Mouse (Mus musculus): ENCODE results near the gene Sparcl1.

The Sparcl1 gene

DNA sequence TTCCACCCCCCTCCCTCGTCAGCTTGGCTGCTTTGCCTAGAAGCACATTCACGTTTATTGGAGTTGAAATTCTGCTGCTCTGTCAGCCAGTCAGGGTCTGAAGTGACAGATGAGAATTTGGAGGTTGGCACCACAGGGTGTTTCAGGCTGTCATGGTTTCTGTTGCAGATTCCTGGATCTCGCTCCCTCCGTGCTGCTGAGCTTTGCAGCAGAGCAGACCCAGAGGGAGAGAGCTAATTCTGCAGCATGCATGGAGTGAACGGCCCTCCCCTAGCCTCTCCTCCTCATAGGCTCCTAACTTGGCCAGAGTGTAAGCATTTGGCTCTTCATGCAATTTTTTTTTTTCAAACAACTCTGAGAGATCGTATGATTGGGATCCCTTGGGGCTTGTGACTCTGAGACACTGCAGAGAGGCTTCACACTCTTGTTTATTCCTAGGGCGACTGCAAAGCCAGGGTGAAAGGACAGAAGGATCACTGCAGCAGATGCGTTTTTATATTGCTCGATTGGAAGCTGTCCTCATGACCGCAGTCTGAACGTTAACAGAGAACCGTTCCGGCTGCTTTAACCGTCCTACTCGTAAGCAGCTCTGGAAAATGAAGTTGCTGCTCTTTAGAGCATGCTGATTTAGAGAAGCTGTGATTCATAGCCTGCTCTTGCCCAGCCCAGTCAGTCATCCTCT, at the start of gene Sparcl1:
Gene Sparcl1, minus strand, starts transcription at position 243 of the 682 bp plus-strand sequence.
- peak; percentile 38 for DNase-seq

DNA sequence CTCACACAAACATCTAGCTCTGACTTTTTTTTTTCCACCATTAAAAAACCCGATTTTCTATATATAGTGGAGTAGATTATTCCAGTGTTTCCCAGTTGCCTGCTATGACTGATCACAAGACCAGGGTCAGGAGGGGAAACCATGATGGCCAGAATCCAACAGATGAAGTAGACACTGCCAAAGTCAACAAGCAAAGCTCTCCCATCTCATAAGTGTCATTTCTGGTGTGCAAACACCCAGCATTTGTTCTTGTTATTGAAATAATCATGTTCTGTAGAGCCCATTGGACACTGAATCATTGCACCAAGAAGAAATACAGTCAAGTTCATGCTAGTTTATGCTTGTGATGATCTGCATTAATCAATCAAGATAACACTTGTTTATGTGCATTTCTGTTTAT, 47.9 kb upstream of the Sparcl1 start:
- DNase-seq, result no peak

- no peak for DNase-seq
These were observed 47.0 kb upstream of the Sparcl1 start for GRCm38 (mm10) chr5:104160581-104160980.

GRCm38 (mm10) chr5:104158332-104159052, 45.0 kb upstream of the Sparcl1 start:
- DNase-seq, result peak; percentile 2

GRCm38 (mm10) chr5:104157701-104158100, 44.2 kb upstream of the Sparcl1 start:
- DNase-seq, result no peak

DNA sequence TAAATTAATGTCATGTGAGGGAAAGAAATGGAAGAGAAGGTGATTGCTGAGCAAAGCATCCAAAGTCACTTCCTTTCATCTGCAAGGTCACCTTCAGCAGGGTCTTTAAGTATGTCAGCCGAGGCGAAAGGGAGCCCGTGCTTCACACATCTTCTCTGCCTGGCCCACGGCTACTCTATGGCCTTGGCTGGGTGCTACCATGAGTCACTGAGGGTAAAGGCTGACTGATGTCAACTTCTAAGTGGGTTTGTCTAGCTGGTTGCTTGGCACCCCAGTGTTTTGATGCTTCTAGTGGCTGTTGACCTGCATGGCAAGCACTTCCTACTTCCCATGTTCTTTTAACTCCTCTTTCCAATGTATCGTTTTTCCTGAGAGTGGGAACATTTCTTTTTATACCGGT, 36.7 kb upstream of the Sparcl1 start:
- no peak for DNase-seq

DNA sequence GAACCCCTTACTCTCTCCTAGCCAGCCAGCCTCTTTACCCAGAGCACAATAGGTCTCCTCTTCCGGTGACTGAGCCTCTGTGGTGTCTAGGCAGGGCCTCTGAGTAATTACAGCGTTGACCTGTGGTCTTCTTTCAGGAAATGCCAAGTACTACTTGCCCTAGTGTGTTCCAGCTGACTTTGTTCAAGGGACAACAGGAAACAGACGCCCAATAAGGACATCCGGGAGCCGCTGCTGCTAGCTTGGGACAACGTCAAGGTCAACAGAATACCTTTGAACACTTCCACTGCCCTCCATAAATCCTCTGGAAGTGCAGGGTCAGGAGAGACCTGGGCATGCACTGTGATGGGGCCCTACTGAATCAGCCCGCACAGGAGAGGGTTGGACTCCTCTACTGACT, 35.8 kb upstream of the Sparcl1 start:
- no peak for DNase-seq

GRCm38 (mm10) chr5:104144057-104144456, 30.5 kb upstream of the Sparcl1 start:
- no peak for DNase-seq

- DNase-seq, result no peak
These were observed 27.5 kb upstream of the Sparcl1 start for GRCm38 (mm10) chr5:104141067-104141466.

- DNase-seq, result no peak
These were observed 24.5 kb upstream of the Sparcl1 start for GRCm38 (mm10) chr5:104137920-104138541.

- DNase-seq, result no peak
These were observed 20.2 kb upstream of the Sparcl1 start for GRCm38 (mm10) chr5:104133752-104134151.

GRCm38 (mm10) chr5:104131544-104131943, 18.0 kb upstream of the Sparcl1 start:
- no peak for DNase-seq

- no peak for DNase-seq
These were observed 17.4 kb upstream of the Sparcl1 start for GRCm38 (mm10) chr5:104130891-104131290.

DNA sequence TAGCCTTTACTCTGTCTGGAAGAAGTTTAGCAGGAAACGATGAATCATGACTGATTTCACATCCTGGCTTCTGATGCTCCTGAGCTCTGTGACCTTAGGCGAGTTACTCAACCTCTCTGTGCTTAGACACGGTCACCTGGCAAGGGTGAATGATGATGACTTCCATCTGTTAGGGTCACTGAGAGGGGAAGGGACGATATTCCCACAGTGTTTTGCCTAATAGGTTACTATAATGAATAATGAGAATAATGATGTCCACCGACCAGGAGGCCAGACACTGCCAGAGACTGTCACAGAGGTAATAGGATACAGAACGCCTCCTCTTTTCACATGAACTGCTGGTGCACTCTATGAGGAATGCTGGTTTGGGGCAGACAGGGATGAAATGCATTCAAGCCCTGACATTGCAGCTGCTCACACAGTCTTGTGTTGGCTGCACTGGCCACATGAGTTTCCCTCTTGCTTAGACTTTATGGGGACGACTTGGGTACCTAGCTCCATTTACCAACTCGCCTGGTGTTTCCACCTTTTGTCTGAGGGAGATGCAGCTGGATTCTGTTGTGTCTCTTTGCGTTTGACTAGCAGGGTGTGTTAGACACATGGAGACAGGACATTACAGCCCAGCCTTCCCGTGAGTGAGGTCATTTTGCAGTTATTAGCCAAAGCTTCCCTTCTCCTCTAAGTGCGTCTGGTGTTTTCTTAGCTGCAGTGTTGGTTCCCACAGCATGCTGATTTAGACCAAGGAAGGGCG, 14.9 kb upstream of the Sparcl1 start:
- no peak for DNase-seq

GRCm38 (mm10) chr5:104127351-104127750, 13.8 kb upstream of the Sparcl1 start:
- DNase-seq, result no peak

- DNase-seq, result no peak
These were observed 13.2 kb upstream of the Sparcl1 start for GRCm38 (mm10) chr5:104126561-104127320.

- no peak for DNase-seq
These were observed 10.6 kb upstream of the Sparcl1 start for GRCm38 (mm10) chr5:104124016-104124658.

GRCm38 (mm10) chr5:104115890-104116289, 2.4 kb upstream of the Sparcl1 start:
- no peak for DNase-seq

GRCm38 (mm10) chr5:104115118-104115517, 1.6 kb upstream of the Sparcl1 start:
- no peak for DNase-seq

DNA sequence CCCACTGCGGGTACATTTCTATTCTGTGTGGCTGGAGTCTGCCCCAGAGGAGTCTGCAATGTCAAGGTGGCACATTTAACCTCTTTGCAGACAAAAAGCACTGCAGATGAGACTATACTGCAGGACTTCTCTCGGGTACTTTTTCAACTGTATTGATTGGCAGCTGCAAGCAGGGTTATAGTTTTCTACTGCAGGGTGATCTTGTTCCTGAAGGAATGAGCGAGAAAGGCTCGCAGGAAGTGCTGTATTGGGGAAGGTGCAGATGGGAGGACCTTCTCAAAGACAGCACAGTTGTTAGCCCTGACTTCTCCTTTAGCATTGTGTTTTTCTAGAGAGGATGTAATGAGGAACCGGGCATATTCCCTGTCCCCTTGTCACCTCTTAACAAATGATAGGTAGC, 1.0 kb downstream of the Sparcl1 start:
- DNase-seq, result no peak

- no peak for DNase-seq
These were observed 1.5 kb downstream of the Sparcl1 start for GRCm38 (mm10) chr5:104112016-104112415.
